Mouse (Mus musculus): ENCODE measurements around the gene Acacb.

DNA sequence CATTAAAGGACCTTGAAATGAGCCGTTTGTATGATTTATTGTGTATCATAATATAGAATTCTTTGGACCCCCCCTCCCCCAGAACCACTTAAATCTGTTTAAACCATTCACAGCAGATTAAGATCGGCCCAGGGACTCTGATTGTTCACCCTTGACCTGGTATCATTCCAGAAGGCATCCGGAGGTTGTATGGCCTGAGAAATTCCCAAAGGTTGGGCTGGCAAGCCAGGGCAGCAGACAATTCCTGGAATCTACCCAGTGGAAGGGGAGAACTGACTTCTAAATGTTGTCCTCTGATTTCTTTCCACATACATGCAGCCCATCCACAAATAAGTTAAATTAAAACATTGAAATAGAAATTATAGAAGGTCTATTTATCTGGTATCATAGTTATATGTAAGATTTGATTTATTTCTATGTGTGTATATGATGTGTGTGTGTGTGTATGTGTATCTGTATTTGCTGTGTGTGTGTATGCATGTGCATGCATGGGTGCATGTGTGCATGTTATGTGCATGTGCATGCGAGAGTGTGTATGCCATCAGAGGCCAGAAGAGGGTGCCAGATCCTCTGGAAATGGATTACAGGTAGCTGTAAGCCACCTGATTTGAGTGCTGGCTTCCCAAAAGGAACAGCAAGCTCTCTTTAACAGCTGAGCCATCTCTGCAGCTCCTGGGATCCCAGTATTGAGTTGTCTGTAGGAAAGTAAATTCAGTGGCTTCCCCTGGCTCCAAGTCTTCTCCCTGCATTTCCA is 31.8 kb downstream of the Acacb start:
- TF ChIP-seq POLR2A (IDR thresholded peaks at IDR 0.05; ENCODE audit: control insufficient read depth, low read depth, low read length) (no peak), CTCF (IDR thresholded peaks at IDR 0.05; ENCODE audit: control insufficient read depth, insufficient read depth, insufficient replicate concordance, low read depth, low read length) (no peak)

All from testis, adult 2 months (tissue).